Mouse (Mus musculus): ENCODE measurements around the gene Krtap5-4. TPM values are rescaled to one million over a fixed set of nuclear protein-coding genes. Genes with fewer than 3 reads are reported as not detected.

Krtap5-4 gene
- polyA plus RNA-seq (2014; fragmentation: Illumina TruSeq; extraction: RNeasy Lipid Tissue Mini Kit (QIAGEN cat#74804); ENCODE audit: low read depth, low replicate concordance): not detected

DNA sequence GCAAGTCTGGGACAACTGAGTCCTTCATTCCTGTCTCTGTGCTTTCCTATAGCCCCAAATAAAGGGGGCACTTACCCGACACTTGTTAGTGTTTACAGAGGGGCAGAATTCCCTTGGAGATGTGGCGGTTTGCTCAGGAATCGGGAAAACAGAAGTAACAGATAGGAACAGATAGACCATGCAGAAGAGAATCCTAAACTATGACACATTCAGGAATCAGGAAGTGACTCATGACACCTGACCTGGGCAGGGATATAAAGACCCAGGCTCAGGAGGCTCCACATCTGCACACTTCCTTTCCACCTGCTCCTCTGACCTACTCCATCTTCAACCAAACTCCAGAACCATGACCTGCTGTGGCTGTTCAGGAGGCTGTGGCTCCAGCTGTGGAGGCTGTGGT, at the start of gene Krtap5-4:
Krtap5-4 (plus strand) TSS at position 301 of the 400 bp plus-strand sequence.

DNA sequence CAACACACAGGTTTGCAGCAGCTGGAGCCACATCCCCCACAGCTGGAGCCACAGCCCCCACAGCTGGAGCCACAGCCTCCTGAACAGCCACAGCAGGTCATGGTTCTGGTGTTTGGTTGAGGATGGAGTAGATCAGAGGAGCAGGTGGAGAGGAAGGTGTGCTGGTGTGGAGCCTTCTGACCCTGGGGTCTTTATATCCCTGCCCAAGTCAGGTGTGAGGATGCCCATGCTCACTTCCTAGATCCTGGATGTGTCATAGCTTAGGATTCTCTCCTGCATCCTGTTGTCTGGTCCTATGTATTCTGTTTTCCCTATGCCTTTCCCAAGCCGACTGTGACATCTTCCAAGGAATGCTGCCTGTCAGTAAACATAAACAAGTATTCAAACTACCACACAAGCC, 45.1 kb upstream of the Krtap5-4 start, which contains the start of gene Gm2431:
Gm2431 (minus strand) TSS at position 101 of the 400 bp plus-strand sequence.

GRCm38 (mm10) chr7:142274263-142274662, 29.1 kb upstream of the Krtap5-4 start, which contains the start of gene Gm4559:
Gm4559 (minus strand) TSS chr7:142274363.

DNA sequence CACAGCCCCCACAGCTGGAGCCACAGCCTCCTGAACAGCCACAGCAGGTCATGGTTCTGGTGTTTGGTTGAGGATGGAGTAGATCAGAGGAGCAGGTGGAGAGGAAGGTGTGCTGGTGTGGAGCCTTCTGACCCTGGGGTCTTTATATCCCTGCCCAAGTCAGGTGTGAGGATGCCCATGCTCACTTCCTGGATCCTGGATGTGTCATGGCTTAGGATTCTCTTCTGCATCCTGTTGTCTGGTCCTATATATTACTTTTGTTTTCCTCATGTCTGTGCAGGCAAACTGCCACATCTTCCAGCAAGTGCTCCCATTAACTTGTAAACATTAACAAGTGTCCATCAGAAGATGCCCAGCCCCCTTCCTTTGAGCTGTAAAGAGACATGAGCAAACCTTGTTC, 6.3 kb upstream of the Krtap5-4 start, which contains the start of gene Krtap5-1:
Krtap5-1 (minus strand) TSS at position 101 of the 400 bp plus-strand sequence.

Other genes starting within 250 kb of the Krtap5-4 start
- gene Mob2, start 242.5 kb upstream of the Krtap5-4 start, polyA plus RNA-seq (2014; fragmentation: Illumina TruSeq; extraction: RNeasy Lipid Tissue Mini Kit (QIAGEN cat#74804); ENCODE audit: low read depth, low replicate concordance): 13.5 TPM
- 2.4 TPM for gene Dusp8, start 207.7 kb upstream of the Krtap5-4 start, polyA plus RNA-seq (2014; fragmentation: Illumina TruSeq; extraction: RNeasy Lipid Tissue Mini Kit (QIAGEN cat#74804); ENCODE audit: low read depth, low replicate concordance)
- not detected for gene Gm45618, start 182.8 kb upstream of the Krtap5-4 start, polyA plus RNA-seq (2014; fragmentation: Illumina TruSeq; extraction: RNeasy Lipid Tissue Mini Kit (QIAGEN cat#74804); ENCODE audit: low read depth, low replicate concordance)
- gene Gm39115, start 167.5 kb upstream of the Krtap5-4 start, polyA plus RNA-seq (2014; fragmentation: Illumina TruSeq; extraction: RNeasy Lipid Tissue Mini Kit (QIAGEN cat#74804); ENCODE audit: low read depth, low replicate concordance): not detected
- gene Gm45337, start 158.9 kb upstream of the Krtap5-4 start, polyA plus RNA-seq (2014; fragmentation: Illumina TruSeq; extraction: RNeasy Lipid Tissue Mini Kit (QIAGEN cat#74804); ENCODE audit: low read depth, low replicate concordance): not detected
- gene Gm29735, start 146.4 kb upstream of the Krtap5-4 start, polyA plus RNA-seq (2014; fragmentation: Illumina TruSeq; extraction: RNeasy Lipid Tissue Mini Kit (QIAGEN cat#74804); ENCODE audit: low read depth, low replicate concordance): not detected
- gene Gm4553, start 137.8 kb upstream of the Krtap5-4 start, polyA plus RNA-seq (2014; fragmentation: Illumina TruSeq; extraction: RNeasy Lipid Tissue Mini Kit (QIAGEN cat#74804); ENCODE audit: low read depth, low replicate concordance): not detected
- not detected for gene Krtap5-2, start 127.5 kb upstream of the Krtap5-4 start, polyA plus RNA-seq (2014; fragmentation: Illumina TruSeq; extraction: RNeasy Lipid Tissue Mini Kit (QIAGEN cat#74804); ENCODE audit: low read depth, low replicate concordance)
- not detected for gene Gm10153, start 113.2 kb upstream of the Krtap5-4 start, polyA plus RNA-seq (2014; fragmentation: Illumina TruSeq; extraction: RNeasy Lipid Tissue Mini Kit (QIAGEN cat#74804); ENCODE audit: low read depth, low replicate concordance)
- not detected for gene Krtap5-3, start 102.2 kb upstream of the Krtap5-4 start, polyA plus RNA-seq (2014; fragmentation: Illumina TruSeq; extraction: RNeasy Lipid Tissue Mini Kit (QIAGEN cat#74804); ENCODE audit: low read depth, low replicate concordance)
- gene Gm7579, start 91.7 kb upstream of the Krtap5-4 start, polyA plus RNA-seq (2014; fragmentation: Illumina TruSeq; extraction: RNeasy Lipid Tissue Mini Kit (QIAGEN cat#74804); ENCODE audit: low read depth, low replicate concordance): not detected
- gene Krtap5-5, start 73.6 kb upstream of the Krtap5-4 start, polyA plus RNA-seq (2014; fragmentation: Illumina TruSeq; extraction: RNeasy Lipid Tissue Mini Kit (QIAGEN cat#74804); ENCODE audit: low read depth, low replicate concordance): not detected
- not detected for gene Gm40460, start 62.5 kb upstream of the Krtap5-4 start, polyA plus RNA-seq (2014; fragmentation: Illumina TruSeq; extraction: RNeasy Lipid Tissue Mini Kit (QIAGEN cat#74804); ENCODE audit: low read depth, low replicate concordance)
- not detected for gene Gm2431, start 45.2 kb upstream of the Krtap5-4 start, polyA plus RNA-seq (2014; fragmentation: Illumina TruSeq; extraction: RNeasy Lipid Tissue Mini Kit (QIAGEN cat#74804); ENCODE audit: low read depth, low replicate concordance)
- gene Gm4559, start 29.2 kb upstream of the Krtap5-4 start, polyA plus RNA-seq (2014; fragmentation: Illumina TruSeq; extraction: RNeasy Lipid Tissue Mini Kit (QIAGEN cat#74804); ENCODE audit: low read depth, low replicate concordance): not detected
- not detected for gene Krtap5-1, start 6.4 kb upstream of the Krtap5-4 start, polyA plus RNA-seq (2014; fragmentation: Illumina TruSeq; extraction: RNeasy Lipid Tissue Mini Kit (QIAGEN cat#74804); ENCODE audit: low read depth, low replicate concordance)
- not detected for gene Ifitm10, start 70.2 kb downstream of the Krtap5-4 start, polyA plus RNA-seq (2014; fragmentation: Illumina TruSeq; extraction: RNeasy Lipid Tissue Mini Kit (QIAGEN cat#74804); ENCODE audit: low read depth, low replicate concordance)
- 31.1 TPM for gene Gm49369, start 79.1 kb downstream of the Krtap5-4 start, polyA plus RNA-seq (2014; fragmentation: Illumina TruSeq; extraction: RNeasy Lipid Tissue Mini Kit (QIAGEN cat#74804); ENCODE audit: low read depth, low replicate concordance)
- gene Ctsd, start 84.5 kb downstream of the Krtap5-4 start, polyA plus RNA-seq (2014; fragmentation: Illumina TruSeq; extraction: RNeasy Lipid Tissue Mini Kit (QIAGEN cat#74804); ENCODE audit: low read depth, low replicate concordance): 97.6 TPM
- not detected for gene Syt8, start 131.3 kb downstream of the Krtap5-4 start, polyA plus RNA-seq (2014; fragmentation: Illumina TruSeq; extraction: RNeasy Lipid Tissue Mini Kit (QIAGEN cat#74804); ENCODE audit: low read depth, low replicate concordance)
- 4.4 TPM for gene Tnni2, start 138.3 kb downstream of the Krtap5-4 start, polyA plus RNA-seq (2014; fragmentation: Illumina TruSeq; extraction: RNeasy Lipid Tissue Mini Kit (QIAGEN cat#74804); ENCODE audit: low read depth, low replicate concordance)
- 3.0 TPM for gene Lsp1, start 157.3 kb downstream of the Krtap5-4 start, polyA plus RNA-seq (2014; fragmentation: Illumina TruSeq; extraction: RNeasy Lipid Tissue Mini Kit (QIAGEN cat#74804); ENCODE audit: low read depth, low replicate concordance)
- gene Tnnt3, start 195.3 kb downstream of the Krtap5-4 start, polyA plus RNA-seq (2014; fragmentation: Illumina TruSeq; extraction: RNeasy Lipid Tissue Mini Kit (QIAGEN cat#74804); ENCODE audit: low read depth, low replicate concordance): 37.0 TPM
- gene Mrpl23, start 229.1 kb downstream of the Krtap5-4 start, polyA plus RNA-seq (2014; fragmentation: Illumina TruSeq; extraction: RNeasy Lipid Tissue Mini Kit (QIAGEN cat#74804); ENCODE audit: low read depth, low replicate concordance): 3.2 TPM

All from adrenal gland, adult 10 weeks (tissue).